Mouse (Mus musculus) ES-Bruce4 (cell line): ENCODE measurements around the gene Mettl21e. TPM values are rescaled to one million over a fixed set of nuclear protein-coding genes. Genes with fewer than 3 reads are reported as not detected.

Experiments used
- H3K27ac ChIP-seq: 2 replicates; pipeline ENCODE4 v1.5.1; 2012; ENCODE audit warnings: low read length, inconsistent platforms; ENCODE audit not compliant: insufficient read depth
- H3K27me3 ChIP-seq: 2 replicates; pipeline ENCODE4 v1.6.1; 2012; ENCODE audit warnings: mild to moderate bottlenecking, low read length, inconsistent platforms; ENCODE audit not compliant: control insufficient read depth, poor library complexity, insufficient read depth, severe bottlenecking
- H3K36me3 ChIP-seq: 2 replicates; pipeline ENCODE4 v1.6.1; 2012; ENCODE audit warnings: inconsistent platforms, mild to moderate bottlenecking, low read length, moderate library complexity; ENCODE audit not compliant: control insufficient read depth, poor library complexity, insufficient read depth, severe bottlenecking
- H3K4me1 ChIP-seq: one replicate; pipeline ENCODE4 v1.8.1; 2011; ENCODE audit warnings: low read length; ENCODE audit not compliant: control insufficient read depth, insufficient read depth
- H3K4me3 ChIP-seq: 2 replicates; pipeline ENCODE4 v1.5.1; 2011; ENCODE audit warnings: low read depth, mild to moderate bottlenecking, low read length
- H3K9ac ChIP-seq: 2 replicates; pipeline ENCODE4 v1.6.1; 2012; ENCODE audit warnings: low read depth, mild to moderate bottlenecking, inconsistent platforms; ENCODE audit not compliant: poor library complexity, severe bottlenecking
- H3K9me3 ChIP-seq: replicated peaks from 2 replicates; pipeline ENCODE4 v1.6.1; 2012; ENCODE audit warnings: mild to moderate bottlenecking, low read length, inconsistent platforms; ENCODE audit not compliant: control insufficient read depth, poor library complexity, insufficient read depth, severe bottlenecking
- CTCF ChIP-seq: IDR thresholded peaks from one replicate; pipeline ENCODE4 v1.8.1; 2011; ENCODE audit warnings: low read depth, low read length
- EP300 ChIP-seq: IDR thresholded peaks from 2 replicates; pipeline ENCODE4 v1.6.1; 2011; ENCODE audit warnings: low read depth, low read length; ENCODE audit not compliant: insufficient read depth
- POLR2A ChIP-seq: IDR thresholded peaks from one replicate; pipeline ENCODE4 v1.8.1; 2011; ENCODE audit warnings: low read length; ENCODE audit not compliant: insufficient read depth
- polyA plus RNA-seq: library from polyadenylated mRNA; stranded (reverse); fragments of >200 nt; gene quantifications from 2 replicates; pipeline ENCODE4 v1.2.4, GENCODE M21; 2011; ENCODE audit warnings: low read depth; ENCODE audit not compliant: missing spikeins, insufficient read depth, insufficient read length

Mettl21e gene
- polyA plus RNA-seq, 1 experiment, result not detected

- H3K9ac ChIP-seq, result no peak overlapping the region
Measured at GRCm38 (mm10) chr1:44161818-44162217, 56.9 kb downstream of the Mettl21e start.

GRCm38 (mm10) chr1:44158317-44158716 lies 60.4 kb downstream of the Mettl21e start:
- H3K9me3 ChIP-seq, result no peaks in the 10 kb centered on the region
- H3K27ac ChIP-seq, result no peak overlapping the region
- H3K36me3 ChIP-seq, result peaks cover 37% of the 10 kb centered on the region
- no peaks in the 10 kb centered on the region for H3K4me1 ChIP-seq
- TF ChIP-seq POLR2A (no peak), EP300 (no peak), CTCF (no peak)
- no peak overlapping the region for H3K4me3 ChIP-seq
- no peak overlapping the region for H3K9ac ChIP-seq
- no peaks in the 10 kb centered on the region for H3K27me3 ChIP-seq

More at GRCm38 (mm10) chr1:44161818-44162217, 56.9 kb downstream of the Mettl21e start:
- Histone ChIP-seq H3K27ac (no peak overlapping the region), H3K9me3 (no peaks in the 10 kb centered on the region), H3K27me3 (no peaks in the 10 kb centered on the region), H3K36me3 (peaks cover 47% of the 10 kb centered on the region), H3K4me1 (no peaks in the 10 kb centered on the region), H3K4me3 (no peak overlapping the region)
- TF ChIP-seq CTCF, result no peak
- no peak for TF ChIP-seq POLR2A
- no peak for TF ChIP-seq EP300

- no peak overlapping the region for H3K4me3 ChIP-seq
- no peak overlapping the region for H3K27ac ChIP-seq
- H3K4me1 ChIP-seq, result no peaks in the 10 kb centered on the region
- no peak for TF ChIP-seq POLR2A
- no peak for TF ChIP-seq CTCF
- no peak for TF ChIP-seq EP300
- no peaks in the 10 kb centered on the region for H3K27me3 ChIP-seq
- H3K36me3 ChIP-seq, result peaks cover 17% of the 10 kb centered on the region
- H3K9ac ChIP-seq, result no peak overlapping the region
- no peaks in the 10 kb centered on the region; the same call in 1 of the 2 replicates for H3K9me3 ChIP-seq
Measured at GRCm38 (mm10) chr1:44155287-44155686, 63.5 kb downstream of the Mettl21e start.

Other genes starting within 250 kb of the Mettl21e start
- not detected in 2 replicates for gene Mettl21c, start 198.9 kb downstream of the Mettl21e start, polyA plus RNA-seq
- not detected in 2 replicates for gene Gm8251, start 157.0 kb downstream of the Mettl21e start, polyA plus RNA-seq
- 48.5 and 49.6 TPM in 2 replicates for gene Tex30, start 116.5 kb downstream of the Mettl21e start, polyA plus RNA-seq
- 31.5 and 31.6 TPM in 2 replicates for gene Kdelc1, start 100.2 kb downstream of the Mettl21e start, polyA plus RNA-seq
- 44.1 and 50.2 TPM in 2 replicates for gene Bivm, start 100.0 kb downstream of the Mettl21e start, polyA plus RNA-seq
- gene Ercc5, start 71.2 kb downstream of the Mettl21e start, polyA plus RNA-seq, result 59.9 and 66.9 TPM in 2 replicates